Mouse (Mus musculus): ENCODE measurements at regions not wholly inside any gene's neighbourhood (a gene's known extent, or its start where the extent isn't known, plus 50 kb on each side); places are given as distances from the start of the nearest gene placed in this dataset.
"Not testable (repeated sequence)": the region's sequence is repeated elsewhere in the genome, so short reads cannot be mapped to it uniquely, and the experiment has no call there.

DNA sequence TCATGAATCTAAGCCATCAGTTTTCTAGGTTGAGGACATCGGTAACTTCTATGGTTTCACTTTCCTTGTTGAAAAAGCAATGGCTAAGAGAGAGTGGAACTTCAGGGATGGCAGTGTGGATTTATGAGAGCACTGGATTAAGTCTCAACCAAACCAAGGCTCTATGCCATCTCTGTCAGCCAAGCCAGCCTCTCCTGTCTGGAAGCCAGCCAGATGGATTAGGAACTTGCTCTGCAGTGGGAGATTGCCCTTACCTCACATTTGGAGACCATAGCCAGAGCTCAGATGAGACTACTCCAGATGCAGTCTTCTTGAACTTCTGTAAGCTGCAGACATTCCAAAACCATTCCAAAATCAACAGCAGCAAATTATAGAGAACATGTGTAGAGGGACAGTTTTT, 112.4 kb upstream of the Zfp746 start:
- H3K27me3 ChIP-seq (ENCODE audit: control insufficient read depth, insufficient read depth, low read length) = no peaks in the 10 kb centered on the region
- no peak overlapping the region for H3K9ac ChIP-seq (replicated peaks)
- no peak overlapping the region for H3K4me2 ChIP-seq (ENCODE audit: low read depth)
- no peak overlapping the region for H3K27ac ChIP-seq
- no peaks in the 10 kb centered on the region for H3K9me3 ChIP-seq (ENCODE audit: control insufficient read depth, low read length)
- TF ChIP-seq EP300 (IDR thresholded peaks at IDR 0.05; ENCODE audit: low read depth) (no peak), CTCF (IDR thresholded peaks at IDR 0.05; ENCODE audit: low read depth) (no peak)
- ATAC-seq (ENCODE audit: insufficient read depth) (no peak), DNase-seq (ENCODE audit: low read depth in 3 of 3, low spot score in 3 of 3) (no peak)
- 57% methylated on average over 1 of the region's 1 CpGs for WGBS (ENCODE audit: insufficient replicate concordance)
- H3K36me3 ChIP-seq (replicated peaks; ENCODE audit: control insufficient read depth, insufficient read depth, low read depth) = no peaks in the 10 kb centered on the region
- no peak overlapping the region for H3K4me3 ChIP-seq (ENCODE audit: insufficient read depth in 1 of 2, low read depth in 2 of 2, low read length in 2 of 2)
- H3K4me1 ChIP-seq (replicated peaks; ENCODE audit: control insufficient read depth in 2 of 2, insufficient read depth in 2 of 2, low read length in 1 of 2) = no peaks in the 10 kb centered on the region

DNA sequence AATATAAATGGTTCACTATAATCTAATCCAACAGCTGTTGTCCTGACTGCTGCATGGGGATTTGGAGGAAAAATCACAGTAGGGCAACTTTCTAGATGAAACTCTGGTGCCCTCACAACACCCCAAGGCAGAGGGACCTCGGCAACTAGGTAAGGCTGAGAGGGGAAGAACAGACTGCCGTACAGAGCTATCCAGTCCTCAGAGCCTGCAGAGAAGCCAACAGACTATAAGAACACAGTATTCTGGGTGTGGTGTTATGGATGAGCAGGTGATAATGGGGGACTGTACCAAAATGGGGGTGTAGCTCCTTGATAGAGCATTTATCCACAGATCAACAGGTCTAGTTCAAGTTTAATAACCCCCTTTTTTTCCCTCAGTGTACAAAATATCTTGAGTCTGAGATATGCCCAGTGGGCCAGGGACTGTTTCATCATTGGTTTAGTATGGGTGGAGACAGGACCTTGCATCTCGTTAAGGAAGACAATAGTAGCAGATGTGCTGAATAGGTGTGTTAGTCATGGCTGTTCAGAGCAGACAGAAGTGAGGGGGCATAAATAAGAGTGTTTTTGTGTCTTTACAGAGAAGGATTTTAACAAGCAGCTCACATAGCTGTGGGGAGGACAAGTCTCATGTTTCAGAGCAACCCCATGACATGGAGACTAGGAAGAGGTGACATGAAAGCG, 111.4 kb upstream of the Zfp746 start:
- H3K4me1 ChIP-seq (replicated peaks; ENCODE audit: control insufficient read depth in 2 of 2, insufficient read depth in 2 of 2, low read length in 1 of 2) = no peaks in the 10 kb centered on the region
- no peak for DNase-seq (ENCODE audit: low read depth in 3 of 3, low spot score in 3 of 3)
- ATAC-seq (ENCODE audit: insufficient read depth) = no peak
- H3K9ac ChIP-seq (replicated peaks) = no peak overlapping the region
- no peak for TF ChIP-seq EP300 (IDR thresholded peaks at IDR 0.05; ENCODE audit: low read depth)
- TF ChIP-seq CTCF (IDR thresholded peaks at IDR 0.05; ENCODE audit: low read depth) = no peak
- no peak overlapping the region for H3K27ac ChIP-seq
- no peak overlapping the region for H3K4me3 ChIP-seq (ENCODE audit: insufficient read depth in 1 of 2, low read depth in 2 of 2, low read length in 2 of 2)
- H3K36me3 ChIP-seq (replicated peaks; ENCODE audit: control insufficient read depth, insufficient read depth, low read depth) = no peaks in the 10 kb centered on the region
- no peak overlapping the region for H3K4me2 ChIP-seq (ENCODE audit: low read depth)
- no peaks in the 10 kb centered on the region for H3K9me3 ChIP-seq (ENCODE audit: control insufficient read depth, low read length)
- WGBS (ENCODE audit: insufficient replicate concordance) = 61% methylated on average over 4 of the region's 4 CpGs
- no peaks in the 10 kb centered on the region for H3K27me3 ChIP-seq (ENCODE audit: control insufficient read depth, insufficient read depth, low read length)

DNA sequence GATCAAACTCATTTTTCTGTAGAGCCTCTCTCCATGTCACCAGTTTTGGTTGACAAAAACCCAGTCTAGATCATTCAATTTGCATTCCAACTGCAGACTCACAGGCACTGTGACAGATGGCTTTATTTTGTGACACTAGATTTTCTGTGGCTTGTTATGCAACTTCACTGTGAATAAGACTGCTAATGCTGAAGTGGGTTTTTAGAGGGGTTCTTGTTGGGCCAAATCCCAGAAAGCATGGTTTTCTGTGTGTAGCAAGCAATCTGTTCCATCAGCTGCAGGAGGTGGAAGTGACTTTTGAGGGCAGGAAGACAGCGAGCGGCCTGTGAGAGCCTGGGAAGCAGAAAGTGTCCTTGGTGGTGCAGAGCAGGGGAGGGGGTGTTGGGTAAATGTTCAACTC, 102.0 kb upstream of the Zfp746 start:
- H3K36me3 ChIP-seq (replicated peaks; ENCODE audit: control insufficient read depth, insufficient read depth, low read depth); H3K9me3 ChIP-seq (ENCODE audit: control insufficient read depth, low read length); ATAC-seq (ENCODE audit: insufficient read depth); DNase-seq (ENCODE audit: low read depth in 3 of 3, low spot score in 3 of 3); H3K9ac ChIP-seq (replicated peaks); H3K4me2 ChIP-seq (ENCODE audit: low read depth); H3K4me3 ChIP-seq (ENCODE audit: insufficient read depth in 1 of 2, low read depth in 2 of 2, low read length in 2 of 2); H3K27me3 ChIP-seq (ENCODE audit: control insufficient read depth, insufficient read depth, low read length); H3K27ac ChIP-seq; H3K4me1 ChIP-seq (replicated peaks; ENCODE audit: control insufficient read depth in 2 of 2, insufficient read depth in 2 of 2, low read length in 1 of 2): not testable (repeated sequence)
- WGBS (ENCODE audit: insufficient replicate concordance) = 36% methylated on average over 2 of the region's 2 CpGs

DNA sequence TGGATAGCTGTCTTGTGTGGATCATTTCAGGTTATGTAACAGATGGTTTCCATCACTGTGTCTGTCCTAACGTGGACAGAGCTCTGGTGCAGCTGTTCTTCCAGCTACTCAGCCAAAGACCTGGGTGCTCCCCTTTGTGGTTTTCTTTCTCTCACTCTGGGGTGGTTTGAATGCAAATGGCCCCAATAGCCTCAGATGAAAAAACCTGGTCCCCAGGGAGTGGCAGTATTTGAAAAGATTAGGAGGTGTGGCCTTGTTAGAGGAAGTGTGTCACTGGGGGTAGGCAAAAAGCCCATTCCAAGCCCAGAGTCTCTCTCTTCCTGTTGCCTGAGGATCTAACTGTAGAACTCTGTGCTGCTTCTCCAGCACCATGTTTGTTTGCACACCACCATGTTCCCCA, 98.9 kb upstream of the Zfp746 start:
- no peak for ATAC-seq (ENCODE audit: insufficient read depth)
- Histone ChIP-seq H3K9ac (replicated peaks) (no peak overlapping the region), H3K27ac (no peak overlapping the region), H3K27me3 (ENCODE audit: control insufficient read depth, insufficient read depth, low read length) (no peaks in the 10 kb centered on the region), H3K4me2 (ENCODE audit: low read depth) (no peak overlapping the region), H3K9me3 (ENCODE audit: control insufficient read depth, low read length) (no peaks in the 10 kb centered on the region), H3K36me3 (replicated peaks; ENCODE audit: control insufficient read depth, insufficient read depth, low read depth) (no peaks in the 10 kb centered on the region), H3K4me1 (replicated peaks; ENCODE audit: control insufficient read depth in 2 of 2, insufficient read depth in 2 of 2, low read length in 1 of 2) (no peaks in the 10 kb centered on the region), H3K4me3 (ENCODE audit: insufficient read depth in 1 of 2, low read depth in 2 of 2, low read length in 2 of 2) (no peak overlapping the region)
- no peak for DNase-seq (ENCODE audit: low read depth in 3 of 3, low spot score in 3 of 3)
- no peak for TF ChIP-seq CTCF (IDR thresholded peaks at IDR 0.05; ENCODE audit: low read depth)
- TF ChIP-seq EP300 (IDR thresholded peaks at IDR 0.05; ENCODE audit: low read depth) = no peak
- 35% methylated on average over 1 of the region's 1 CpGs for WGBS (ENCODE audit: insufficient replicate concordance)

DNA sequence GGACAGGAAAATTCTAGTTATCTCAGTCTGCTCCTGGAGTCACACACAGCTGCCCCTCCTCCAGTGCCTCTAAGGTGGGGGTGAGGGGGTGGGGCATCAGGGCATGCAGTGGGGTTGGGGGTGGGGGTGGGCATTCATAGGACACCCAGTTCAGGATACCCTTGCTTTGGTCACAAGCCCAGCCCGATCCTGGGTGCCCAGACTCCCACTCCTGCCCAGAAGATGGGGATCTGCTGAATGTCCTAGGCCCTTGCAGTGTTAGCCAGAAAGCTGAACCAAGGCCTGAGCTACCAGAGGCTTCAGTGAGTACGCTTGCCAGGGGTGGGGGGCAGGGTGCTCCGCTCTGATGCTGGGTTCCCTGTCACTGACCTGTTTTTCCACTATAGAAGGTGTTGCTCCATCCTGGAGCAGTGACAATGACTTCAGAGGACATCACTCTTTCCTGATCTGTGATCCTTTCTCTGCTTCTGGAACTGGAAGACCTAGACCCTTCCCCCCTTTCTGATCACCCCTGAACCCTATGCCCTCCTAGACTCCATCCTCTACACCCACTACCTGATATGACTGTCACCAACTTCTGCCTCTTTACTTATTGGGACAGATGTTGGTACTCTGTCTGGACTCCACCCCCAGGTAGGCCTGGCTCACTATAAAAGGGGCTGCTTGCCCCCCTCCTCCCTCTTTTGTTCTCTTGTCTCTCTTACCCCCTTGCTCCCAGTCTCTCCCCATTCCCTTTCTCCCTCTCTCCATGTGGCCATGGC, 92.1 kb upstream of the Zfp746 start:
- H3K4me1 ChIP-seq (replicated peaks; ENCODE audit: control insufficient read depth in 2 of 2, insufficient read depth in 2 of 2, low read length in 1 of 2) = no peaks in the 10 kb centered on the region
- no peaks in the 10 kb centered on the region for H3K36me3 ChIP-seq (replicated peaks; ENCODE audit: control insufficient read depth, insufficient read depth, low read depth)
- H3K9me3 ChIP-seq (ENCODE audit: control insufficient read depth, low read length) = no peaks in the 10 kb centered on the region
- ATAC-seq (ENCODE audit: insufficient read depth) (no peak), DNase-seq (ENCODE audit: low read depth in 3 of 3, low spot score in 3 of 3) (no peak)
- no peak overlapping the region for H3K27ac ChIP-seq
- no peaks in the 10 kb centered on the region for H3K27me3 ChIP-seq (ENCODE audit: control insufficient read depth, insufficient read depth, low read length)
- H3K4me2 ChIP-seq (ENCODE audit: low read depth) = no peak overlapping the region
- no peak overlapping the region for H3K9ac ChIP-seq (replicated peaks)
- no peak overlapping the region for H3K4me3 ChIP-seq (ENCODE audit: insufficient read depth in 1 of 2, low read depth in 2 of 2, low read length in 2 of 2)
- TF ChIP-seq CTCF (IDR thresholded peaks at IDR 0.05; ENCODE audit: low read depth) = no peak
- WGBS (ENCODE audit: insufficient replicate concordance) = 49% methylated on average over 3 of the region's 3 CpGs
